Mouse (Mus musculus): ENCODE results near the gene Grip2.

- TF ChIP-seq RAD21 (IDR thresholded peaks at IDR 0.05; ENCODE audit: low read depth, low read length) = no peak
- TF ChIP-seq POLR2A (IDR thresholded peaks at IDR 0.05; ENCODE audit: low read depth, low read length) = no peak
- no peak for TF ChIP-seq CTCF (conservative IDR thresholded peaks at IDR 0.05 in 1 of 2, IDR thresholded peaks at IDR 0.05 in 1 of 2; ENCODE audit: low read depth in 2 of 2, low read length in 2 of 2)
- TF ChIP-seq MAX (IDR thresholded peaks at IDR 0.05; ENCODE audit: low read length) = no peak
- TF ChIP-seq ZMIZ1 (IDR thresholded peaks at IDR 0.05; ENCODE audit: low read depth, low read length) = no peak
- TF ChIP-seq SIN3A (IDR thresholded peaks at IDR 0.05; ENCODE audit: low read length) = no peak
- TF ChIP-seq ELF1 (IDR thresholded peaks at IDR 0.05; ENCODE audit: low read depth, low read length) = no peak
- TF ChIP-seq NRF1 (IDR thresholded peaks at IDR 0.05; ENCODE audit: low read depth, low read length) = no peak
- no peak for TF ChIP-seq SMC3 (IDR thresholded peaks at IDR 0.05; ENCODE audit: low read depth, low read length)
- TF ChIP-seq CHD1 (IDR thresholded peaks at IDR 0.05; ENCODE audit: low read depth, low read length) = no peak
- no peak for TF ChIP-seq BHLHE40 (IDR thresholded peaks at IDR 0.05; ENCODE audit: low read depth, low read length)
- TF ChIP-seq POLR2AphosphoS2 (IDR thresholded peaks at IDR 0.05; ENCODE audit: low read depth, low read length) = no peak
- TF ChIP-seq MYC (IDR thresholded peaks at IDR 0.05; ENCODE audit: low read depth, low read length) = no peak
Measured at GRCm38 (mm10) chr6:91729677-91730127, 97.3 kb downstream of the Grip2 start.

All from CH12.LX (cell line).